Mouse (Mus musculus) embryonic fibroblast, embryonic 13.5 days (primary cell): ENCODE measurements around the gene Tiam1.

Experiments
- CTCF ChIP-seq: IDR thresholded peaks from 2 replicates; pipeline ENCODE4 v1.5.1; 2011; ENCODE audit warnings: mild to moderate bottlenecking, control low read depth, low read length, moderate library complexity, borderline replicate concordance; ENCODE audit not compliant: insufficient read depth
- POLR2A ChIP-seq: IDR thresholded peaks from 2 replicates; pipeline ENCODE4 v1.6.1; 2011; ENCODE audit warnings: low read depth, mild to moderate bottlenecking, control low read depth, low read length, moderate library complexity

DNA sequence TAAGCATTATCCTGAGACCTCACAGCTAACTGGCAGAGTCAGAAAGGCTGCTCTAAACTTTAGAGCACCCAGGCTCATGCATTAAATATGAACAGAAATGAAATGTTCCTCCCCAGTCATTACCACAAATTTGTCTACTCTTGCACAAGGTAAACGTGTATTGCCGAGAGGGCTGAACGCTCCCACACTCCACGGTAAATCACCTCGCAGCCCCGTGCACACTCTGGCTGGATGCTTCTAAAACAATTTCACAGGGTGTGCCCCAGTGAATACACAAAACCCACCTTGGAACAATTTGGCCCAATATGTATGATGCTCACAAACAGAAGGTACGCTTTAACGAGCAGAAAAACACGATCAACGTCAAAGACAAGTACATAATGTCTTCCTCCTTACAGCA is 185.5 kb downstream of the Tiam1 start:
- TF ChIP-seq CTCF (no peak), POLR2A (no peak)
